Mouse (Mus musculus): Measurements from ENCODE around the gene Rpl35.

Rpl35 gene

GRCm38 (mm10) chr2:38999381-38999780 is 6.0 kb downstream of the Rpl35 start:
- intact Hi-C loops (cut with DNase I), result loop anchor here (2.0 to 10.0 kb wide), 2 partner anchors 73 to 205 kb away; partner anchors contain the start of gene Nr6a1

- intact Hi-C loops (cut with DNase I), result loop anchor here (2.0 to 10.0 kb wide), 2 partner anchors 71 to 203 kb away; partner anchors contain the start of gene Nr6a1
These were observed 7.7 kb downstream of the Rpl35 start, which contains the start of gene Wdr38 for GRCm38 (mm10) chr2:38997386-38998374. Wdr38 (plus strand) TSS chr2:38997476.

GRCm38 (mm10) chr2:38992452-38992851 is 13.0 kb downstream of the Rpl35 start:
- intact Hi-C loops (cut with DNase I), result loop anchor here (10.0 kb wide), 1 partner anchor 198 kb away; no protein-coding TSS in a partner anchor

- intact Hi-C loops (cut with DNase I), result loop anchor here (10.0 kb wide), 1 partner anchor 197 kb away; no protein-coding TSS in a partner anchor
These were observed 13.4 kb downstream of the Rpl35 start for GRCm38 (mm10) chr2:38992004-38992403.

- intact Hi-C loops (cut with DNase I), result no loop called here
These were observed 16.5 kb downstream of the Rpl35 start for GRCm38 (mm10) chr2:38988929-38989328.

GRCm38 (mm10) chr2:38987803-38988510 is 17.5 kb downstream of the Rpl35 start:
- intact Hi-C loops (cut with DNase I), result no loop called here

- intact Hi-C loops (cut with DNase I), result no loop called here
These were observed 18.1 kb downstream of the Rpl35 start for GRCm38 (mm10) chr2:38987371-38987770.

GRCm38 (mm10) chr2:38986580-38986979 is 18.8 kb downstream of the Rpl35 start:
- intact Hi-C loops (cut with DNase I), result no loop called here

GRCm38 (mm10) chr2:38983456-38983855 is 22.0 kb downstream of the Rpl35 start:
- intact Hi-C loops (cut with DNase I), result no loop called here

GRCm38 (mm10) chr2:38977837-38978236 is 27.6 kb downstream of the Rpl35 start:
- intact Hi-C loops (cut with DNase I), result no loop called here

- intact Hi-C loops (cut with DNase I), result no loop called here
These were observed 29.3 kb downstream of the Rpl35 start for GRCm38 (mm10) chr2:38975941-38976805.

GRCm38 (mm10) chr2:38975181-38975580 is 30.2 kb downstream of the Rpl35 start:
- intact Hi-C loops (cut with DNase I), result no loop called here

- intact Hi-C loops (cut with DNase I), result no loop called here
These were observed 31.3 kb downstream of the Rpl35 start for GRCm38 (mm10) chr2:38974171-38974570.

- intact Hi-C loops (cut with DNase I), result no loop called here
These were observed 31.7 kb downstream of the Rpl35 start for GRCm38 (mm10) chr2:38973701-38974100.

GRCm38 (mm10) chr2:38973223-38973622 is 32.2 kb downstream of the Rpl35 start:
- intact Hi-C loops (cut with DNase I), result no loop called here

- intact Hi-C loops (cut with DNase I), result no loop called here
These were observed 35.4 kb downstream of the Rpl35 start for GRCm38 (mm10) chr2:38970057-38970456.

- intact Hi-C loops (cut with DNase I), result no loop called here
These were observed 35.8 kb downstream of the Rpl35 start for GRCm38 (mm10) chr2:38969650-38970049.

- intact Hi-C loops (cut with DNase I), result no loop called here
These were observed 41.2 kb downstream of the Rpl35 start for GRCm38 (mm10) chr2:38964198-38964597.

GRCm38 (mm10) chr2:38957671-38958223 is 47.7 kb downstream of the Rpl35 start:
- intact Hi-C loops (cut with DNase I), result no loop called here

- intact Hi-C loops (cut with DNase I), result no loop called here
These were observed 49.4 kb downstream of the Rpl35 start for GRCm38 (mm10) chr2:38956062-38956461.
